Mouse (Mus musculus) megakaryocyte progenitor cell, adult 5-6 weeks (primary cell): ENCODE results near the gene Maz. TPM values are rescaled to one million over a fixed set of nuclear protein-coding genes. Genes with fewer than 3 reads are reported as not detected.

Experiments
- ATAC-seq: replicated peaks from 2 replicates; pipeline ENCODE4 v1.8.0; 2016; ENCODE audit warnings: mild to moderate bottlenecking, moderate TSS enrichment, inconsistent platforms; ENCODE audit not compliant: poor library complexity
- total RNA-seq, 2 experiments: library from RNA; stranded (forward) in 1 of 2; stranded (reverse) in 1 of 2; fragments of 157-497, 149-512 nt in 1 of 2; fragments of 200-1000 nt in 1 of 2; gene quantifications; 2 replicates each; pipeline versions ENCODE4 v1.2.3 to v1.2.4; 2015 to 2017

The Maz gene
- total RNA-seq, 2 experiments from 2014 or later = 64.5 to 103 TPM

GRCm38 (mm10) chr7:127021563-127022527, 5.0 kb downstream of the Maz start:
- ATAC-seq = no peak

GRCm38 (mm10) chr7:127020901-127021562, 5.8 kb downstream of the Maz start, which contains the start of the genes Gm42742 and Prrt2:
Gene Gm42742, minus strand, starts transcription at chr7:127021097.
Gene Prrt2, minus strand, starts transcription at chr7:127021211.
- ATAC-seq = peak; percentile 5

DNA sequence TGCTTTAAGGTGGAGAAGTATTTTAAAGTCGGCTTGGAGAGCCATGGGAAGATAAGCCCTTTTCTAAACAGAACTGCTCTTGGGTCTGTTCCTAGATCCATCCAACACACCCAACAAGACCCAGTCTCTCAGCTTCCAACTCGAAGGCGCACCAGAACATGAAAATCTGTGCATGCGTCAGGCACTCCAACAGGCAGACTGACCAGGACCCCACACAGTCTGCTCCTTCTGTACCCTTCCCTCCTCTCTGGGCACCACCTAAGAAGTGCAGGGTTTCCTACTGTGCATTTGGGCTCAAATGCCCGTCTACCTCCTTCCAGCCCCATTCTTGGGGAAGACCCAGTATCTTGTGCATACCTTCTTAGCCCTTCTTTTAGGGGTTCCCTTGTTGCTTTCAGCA, 6.3 kb downstream of the Maz start:
- no peak for ATAC-seq

GRCm38 (mm10) chr7:127020031-127020430, 6.8 kb downstream of the Maz start:
- ATAC-seq = no peak

- ATAC-seq = no peak
Measured at GRCm38 (mm10) chr7:127019306-127019960, 7.4 kb downstream of the Maz start.

- no peak for ATAC-seq
Measured at GRCm38 (mm10) chr7:127018416-127019305, 8.2 kb downstream of the Maz start.

DNA sequence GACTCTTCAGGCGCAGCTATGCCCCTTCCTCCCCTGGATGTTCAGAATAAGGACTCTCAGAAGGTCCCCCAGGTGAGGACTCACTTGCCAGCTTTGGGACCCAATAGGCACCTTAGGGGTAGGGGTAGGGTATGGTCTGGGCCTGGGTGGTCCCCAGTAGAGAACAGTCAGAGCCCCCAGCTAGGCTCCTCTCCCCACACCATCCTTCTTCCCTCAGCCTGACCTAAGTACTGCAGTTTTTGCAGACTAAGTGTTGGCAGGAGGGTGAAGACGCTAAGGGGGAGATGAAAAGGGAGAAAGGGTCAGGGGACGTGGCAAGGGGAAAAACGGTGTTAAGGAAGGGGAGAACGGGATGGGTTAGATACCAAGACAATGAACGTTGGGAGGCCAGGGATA, 8.9 kb downstream of the Maz start:
- no peak for ATAC-seq

DNA sequence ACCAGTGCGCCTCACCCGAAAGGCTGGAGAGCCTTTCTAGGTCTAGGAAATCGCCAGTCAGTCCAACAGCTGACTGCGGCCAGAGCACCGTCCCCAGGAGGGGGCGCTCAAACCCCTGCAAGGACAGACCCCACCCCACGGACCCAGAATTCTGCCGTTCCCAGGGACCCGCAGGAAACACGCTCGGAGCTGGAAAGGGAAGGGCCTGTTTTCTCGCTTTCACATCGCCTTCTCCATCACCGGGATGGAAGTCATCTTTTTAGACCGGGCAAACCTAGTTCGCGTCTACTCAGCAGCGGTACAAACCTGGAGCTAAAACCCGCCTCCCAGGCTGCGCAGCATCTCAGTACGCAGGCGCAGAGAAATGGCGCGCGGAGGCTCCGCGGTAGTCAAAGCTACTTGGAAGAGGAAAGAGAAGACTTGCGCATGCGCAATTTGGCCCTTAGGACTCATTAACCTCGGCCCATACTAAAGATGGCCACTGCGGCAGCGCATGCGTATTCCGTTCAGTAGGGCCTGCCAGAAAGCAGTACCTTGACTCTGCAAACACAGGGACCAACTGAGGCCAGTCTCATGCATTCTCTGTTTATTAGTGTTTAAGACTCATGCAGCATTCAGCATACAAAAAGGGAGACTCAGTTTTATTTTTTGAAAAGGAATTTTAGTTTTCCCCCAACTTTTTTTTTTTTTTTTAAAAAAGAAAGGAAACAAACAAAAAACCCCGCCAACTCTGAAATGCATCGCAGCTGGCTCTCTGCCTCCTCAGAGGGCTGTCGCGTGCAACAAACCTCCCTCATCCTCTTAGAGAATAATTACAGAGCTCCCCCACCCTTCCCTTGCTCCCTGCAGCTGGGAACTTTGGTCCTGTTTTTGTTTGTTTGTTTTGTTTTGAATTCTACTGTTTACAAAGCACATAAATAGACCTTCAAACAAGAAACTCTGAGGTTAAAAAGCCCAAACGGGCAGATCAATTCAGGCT, 9.6 kb downstream of the Maz start, which contains the start of gene Pagr1a:
Gene Pagr1a, minus strand, starts transcription at position 382 of the 979 bp plus-strand sequence.
- ATAC-seq = peak; percentile 62

- ATAC-seq = peak; percentile 54
Measured at GRCm38 (mm10) chr7:127016486-127016938, 10.3 kb downstream of the Maz start.

DNA sequence TGATC, 10.6 kb downstream of the Maz start, which contains the start of gene Pagr1b:
Gene Pagr1b, minus strand, starts transcription at position 4 of the 5 bp plus-strand sequence.
- ATAC-seq = no peak

DNA sequence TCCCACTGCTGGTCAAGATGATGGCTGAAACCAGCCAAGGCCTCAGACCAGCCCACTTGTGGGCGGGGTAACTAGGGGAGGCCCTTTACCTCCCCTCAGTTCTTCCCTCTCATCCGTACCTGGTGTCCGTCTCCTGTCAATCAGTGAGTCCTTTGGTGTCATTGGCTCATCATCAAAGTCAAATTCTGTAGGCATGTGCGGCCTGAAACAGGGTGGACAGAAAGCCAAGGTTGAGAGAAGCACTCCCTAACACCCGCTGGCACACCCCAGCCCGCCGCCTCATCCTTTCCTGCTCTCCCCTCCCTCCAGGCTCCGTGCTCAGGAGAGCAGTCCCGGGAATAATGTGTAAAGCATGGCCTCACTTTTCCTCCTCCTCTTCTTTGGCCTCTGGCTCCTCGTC, 10.8 kb downstream of the Maz start:
- peak; percentile 18 for ATAC-seq

DNA sequence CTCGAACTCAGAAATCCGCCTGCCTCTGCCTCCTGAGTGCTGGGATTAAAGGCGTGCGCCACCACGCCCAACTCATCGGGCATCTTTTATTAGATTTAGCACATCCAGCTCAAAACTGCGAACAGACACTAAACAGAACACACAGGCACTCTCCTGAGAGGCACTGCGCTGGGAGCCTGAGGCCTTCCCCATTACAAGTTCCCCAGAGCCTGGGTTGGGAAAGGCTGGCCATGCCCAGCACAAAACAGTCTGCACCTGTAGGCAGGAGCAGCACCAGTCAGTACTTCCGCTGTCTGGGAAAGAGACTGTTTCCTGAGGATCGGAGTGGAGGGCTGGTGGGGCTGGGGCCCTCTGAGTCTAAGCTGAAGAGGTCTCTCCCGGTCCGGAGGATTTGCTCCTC, 11.8 kb downstream of the Maz start:
- ATAC-seq = no peak

DNA sequence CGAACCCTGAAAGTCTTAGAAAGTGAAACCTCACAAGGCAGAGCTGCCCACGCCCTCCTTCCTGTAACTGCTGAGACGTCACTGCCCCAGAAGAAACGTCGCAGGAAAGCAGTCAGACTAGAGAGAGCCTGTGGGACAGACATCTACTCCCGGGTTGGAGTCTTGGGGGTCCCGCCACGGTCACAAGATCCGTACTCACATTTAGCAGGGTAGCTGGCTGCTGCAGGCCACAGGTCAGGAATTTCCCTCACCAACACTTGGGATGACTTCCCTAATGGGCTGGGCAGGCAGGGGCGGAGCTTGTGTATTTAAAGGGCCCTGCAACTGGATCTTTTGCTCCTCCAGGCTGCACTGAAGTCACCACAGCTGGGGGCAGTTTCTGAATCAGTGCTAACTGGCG, 12.5 kb downstream of the Maz start, which contains the start of gene Mvp:
Gene Mvp, minus strand, starts transcription at position 302 of the 400 bp plus-strand sequence.
- peak; percentile 35 for ATAC-seq

DNA sequence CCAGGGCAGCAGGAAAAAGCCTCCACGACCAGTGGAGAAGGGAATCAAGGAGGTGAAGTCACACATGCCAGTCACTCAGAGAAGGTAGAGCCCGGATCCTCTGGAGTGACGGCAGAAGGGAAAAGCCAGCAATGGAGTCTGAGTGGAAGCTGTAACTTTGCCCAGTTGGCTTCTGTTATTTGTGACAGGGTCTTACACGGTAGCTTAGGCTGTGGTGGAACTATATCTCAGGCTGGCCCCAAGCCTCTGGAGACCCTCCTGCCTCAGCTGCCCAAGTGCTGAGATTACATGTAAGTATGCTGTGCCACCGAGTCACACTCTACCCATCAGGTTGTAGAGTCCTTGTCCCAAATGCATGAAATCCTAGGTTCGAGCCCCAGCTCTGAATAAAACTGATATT, 13.5 kb downstream of the Maz start:
- ATAC-seq = no peak

- ATAC-seq = no peak
Measured at GRCm38 (mm10) chr7:127012845-127013244, 14.0 kb downstream of the Maz start.

- no peak for ATAC-seq
Measured at GRCm38 (mm10) chr7:127012374-127012773, 14.5 kb downstream of the Maz start.

DNA sequence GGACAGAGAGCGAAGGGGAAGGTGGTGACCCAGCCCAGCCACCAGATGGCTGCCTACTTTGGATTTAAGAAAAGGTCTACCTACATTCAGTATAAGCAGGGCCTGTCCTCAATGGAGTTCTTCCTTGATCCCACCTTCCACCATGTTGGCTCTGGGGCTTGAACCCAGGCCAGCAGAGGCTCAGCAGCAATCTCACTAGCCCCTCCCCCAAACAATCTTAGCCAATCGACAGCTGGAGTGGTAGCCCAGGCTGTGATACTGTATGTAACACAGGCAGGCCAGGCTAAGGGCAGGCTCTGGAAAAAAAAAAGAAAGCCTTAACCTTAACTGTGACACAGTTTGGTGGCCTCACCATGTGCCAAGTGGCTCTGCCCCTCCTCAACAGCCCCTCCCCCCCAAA, 15.1 kb downstream of the Maz start:
- ATAC-seq = no peak

GRCm38 (mm10) chr7:127011051-127011450, 15.8 kb downstream of the Maz start:
- no peak for ATAC-seq

DNA sequence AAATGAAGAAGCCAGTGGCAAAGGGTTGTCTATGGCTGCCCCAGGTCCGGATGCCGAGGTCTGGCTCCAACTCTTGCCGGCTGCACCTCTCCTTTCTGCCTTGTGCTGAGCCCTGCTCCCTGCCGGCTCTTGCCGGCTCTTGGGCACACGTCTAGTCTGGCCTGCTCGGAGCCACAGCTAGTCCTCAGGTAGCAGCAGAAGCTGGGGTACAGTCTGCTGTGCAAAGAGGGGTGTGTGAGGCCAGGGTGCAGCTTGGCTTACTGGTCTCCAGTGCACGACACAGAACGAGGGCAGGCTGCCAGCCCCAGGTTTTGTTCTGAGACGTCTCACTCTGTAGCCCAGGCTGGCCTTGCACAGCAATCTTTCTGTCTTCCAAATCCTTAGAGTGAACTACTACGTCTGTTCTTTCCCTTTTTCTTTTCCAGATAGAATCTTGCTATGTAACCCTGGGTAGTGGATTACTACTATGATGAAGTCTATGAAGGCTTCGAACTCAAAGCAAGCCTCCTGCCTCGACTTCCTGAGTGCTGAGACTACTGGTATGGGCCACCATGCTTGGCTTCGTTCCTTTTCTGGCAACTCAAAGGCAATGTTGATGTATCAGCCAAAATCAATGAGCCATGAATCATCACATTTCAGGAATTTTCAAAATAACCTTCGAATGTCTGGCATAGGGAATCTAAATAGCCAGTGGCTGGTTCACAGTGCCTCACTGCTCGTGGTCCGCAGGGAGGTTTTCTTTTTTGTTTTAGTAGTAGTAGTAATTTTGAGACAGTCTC, 17.3 kb downstream of the Maz start:
- no peak for ATAC-seq
